Mouse (Mus musculus) erythroblast, embryonic 14.5 days (primary cell): Measurements from ENCODE around the gene Fmc1. TPM values are rescaled to one million over a fixed set of nuclear protein-coding genes. Genes with fewer than 3 reads are reported as not detected.
A peak's percentile ranks its signal among the peaks of the same experiment; 100 is the strongest.
"Not testable (repeated sequence)": the region's sequence is repeated elsewhere in the genome, so short reads cannot be mapped to it uniquely, and the experiment has no call there.

Experiments used
- H3K27me3 ChIP-seq: 2 replicates; pipeline ENCODE4 v1.6.1; 2012; ENCODE audit warnings: inconsistent platforms; ENCODE audit not compliant: control insufficient read depth
- H3K36me3 ChIP-seq: 2 replicates; pipeline ENCODE4 v1.6.1; 2012; ENCODE audit warnings: mild to moderate bottlenecking, inconsistent platforms; ENCODE audit not compliant: control insufficient read depth
- H3K4me1 ChIP-seq: 2 replicates; pipeline ENCODE4 v1.6.1; 2012; ENCODE audit warnings: inconsistent platforms; ENCODE audit not compliant: control insufficient read depth
- H3K4me3 ChIP-seq: replicated peaks from 2 replicates; pipeline ENCODE3; 2012; ENCODE audit warnings: moderate library complexity, mild to moderate bottlenecking, inconsistent platforms
- H3K9me3 ChIP-seq: 2 replicates; pipeline ENCODE4 v1.6.1; 2012; ENCODE audit warnings: low read length, inconsistent platforms, mixed read lengths; ENCODE audit not compliant: control insufficient read depth
- GATA1 ChIP-seq: IDR thresholded peaks from 2 replicates; pipeline ENCODE4 v1.6.1; 2012; ENCODE audit warnings: low read length, inconsistent platforms, mixed read lengths
- TAL1 ChIP-seq: IDR thresholded peaks from 3 replicates; pipeline ENCODE4 v1.6.1; 2012; ENCODE audit warnings: low read length, inconsistent platforms, mixed read lengths
- polyA plus RNA-seq: library from polyadenylated mRNA; stranded (reverse); fragments of >175 nt; gene quantifications from 2 replicates; pipeline ENCODE4 v1.2.3, GENCODE M21; 2012

Gene Fmc1
- polyA plus RNA-seq, 1 experiment: 18.4 TPM

DNA sequence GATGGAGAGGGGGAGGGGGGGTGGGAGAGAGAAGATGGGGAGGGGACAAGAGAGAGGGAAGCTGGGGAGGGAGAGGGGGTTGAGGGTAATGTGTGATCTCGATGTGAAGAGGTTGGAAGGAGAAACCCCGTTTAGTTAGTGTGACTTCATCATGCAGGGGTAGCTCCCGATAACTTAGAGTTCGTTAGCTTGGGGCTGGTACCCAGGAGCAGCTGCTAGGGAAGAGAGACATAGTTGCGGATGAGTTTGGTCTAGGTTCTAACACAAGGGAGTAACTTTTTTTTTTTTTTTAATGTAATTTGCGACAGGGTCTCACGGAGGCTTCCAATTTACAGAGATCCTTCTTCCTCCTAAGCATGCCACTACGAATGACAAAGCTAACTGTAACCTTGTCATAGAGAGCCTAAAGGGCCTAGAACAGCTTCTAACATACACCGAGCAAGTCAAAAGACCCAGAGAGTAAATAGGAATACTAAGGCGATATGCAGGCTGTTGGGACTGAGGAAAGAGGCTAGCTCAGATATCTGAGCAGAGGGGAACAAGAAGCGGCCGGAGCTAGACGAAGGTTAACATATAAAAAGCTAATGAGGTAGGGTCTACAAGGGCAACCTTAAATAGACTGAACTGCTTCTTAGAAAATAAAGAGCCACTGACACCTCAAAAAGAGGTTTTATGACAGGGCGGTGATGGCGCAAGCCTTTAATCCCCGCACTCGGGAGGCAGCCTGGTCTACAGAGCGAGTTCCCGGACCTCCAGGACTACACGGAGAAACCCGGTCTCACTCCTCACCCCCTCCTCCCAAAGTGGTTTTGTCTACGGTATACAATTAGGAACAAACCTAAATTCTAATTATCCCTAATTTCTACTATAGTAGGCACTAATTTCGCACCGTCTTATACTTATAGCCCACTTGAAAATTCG lies 542 bp upstream of the Fmc1 start:
- no peak for TF ChIP-seq GATA1
- no peak for TF ChIP-seq TAL1
- no peaks in the 10 kb centered on the region for H3K27me3 ChIP-seq

DNA sequence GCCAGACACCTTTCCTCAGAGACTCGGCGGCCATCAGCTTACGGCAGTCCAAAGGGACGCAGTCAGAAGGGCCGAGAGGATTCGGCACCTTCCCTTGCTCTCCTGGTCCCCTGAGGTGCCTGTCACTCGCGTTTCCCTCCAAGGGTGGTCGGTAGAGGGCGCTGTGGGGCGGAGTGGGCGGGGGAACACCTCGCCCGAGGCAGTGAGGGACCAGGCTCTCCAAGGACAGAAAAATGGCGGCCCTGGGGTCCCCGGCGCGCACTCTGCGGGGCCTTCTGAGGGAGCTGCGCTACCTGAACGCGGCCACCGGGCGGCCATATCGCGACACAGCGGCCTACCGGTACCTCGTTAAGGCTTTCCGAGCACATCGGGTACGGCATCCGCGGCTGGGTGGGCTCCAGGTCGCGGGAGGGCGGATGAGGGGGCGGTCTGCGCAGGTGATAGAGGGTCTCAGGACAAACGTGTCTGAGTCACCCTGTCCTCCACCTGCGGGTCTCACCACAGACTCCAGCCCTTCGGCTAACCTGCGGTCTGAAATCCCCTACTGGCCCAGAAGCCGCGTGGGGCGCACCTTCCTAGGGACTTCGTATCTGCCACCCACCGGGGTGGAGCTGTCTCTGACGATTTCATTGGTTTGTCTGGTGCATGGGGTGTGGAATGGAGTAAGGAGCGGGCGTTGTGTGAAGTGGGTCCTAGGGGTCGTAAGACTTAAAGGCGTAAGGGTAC lies 1.5 kb downstream of the Fmc1 start:
- H3K4me3 ChIP-seq: peak overlapping the region; percentile 70
- H3K9me3 ChIP-seq: no peaks in the 10 kb centered on the region
- TF ChIP-seq TAL1 (no peak), GATA1 (no peak)
- no peaks in the 10 kb centered on the region for H3K27me3 ChIP-seq
- H3K36me3 ChIP-seq: peaks cover 8% of the 10 kb centered on the region
- peaks cover 35% of the 10 kb centered on the region for H3K4me1 ChIP-seq

More for the DNA sequence above, 542 bp upstream of the Fmc1 start:
- H3K4me1 ChIP-seq: peaks cover 35% of the 10 kb centered on the region
- H3K9me3 ChIP-seq: no peaks in the 10 kb centered on the region
- no peaks in the 10 kb centered on the region for H3K36me3 ChIP-seq
- H3K4me3 ChIP-seq: peak overlapping the region; percentile 70

DNA sequence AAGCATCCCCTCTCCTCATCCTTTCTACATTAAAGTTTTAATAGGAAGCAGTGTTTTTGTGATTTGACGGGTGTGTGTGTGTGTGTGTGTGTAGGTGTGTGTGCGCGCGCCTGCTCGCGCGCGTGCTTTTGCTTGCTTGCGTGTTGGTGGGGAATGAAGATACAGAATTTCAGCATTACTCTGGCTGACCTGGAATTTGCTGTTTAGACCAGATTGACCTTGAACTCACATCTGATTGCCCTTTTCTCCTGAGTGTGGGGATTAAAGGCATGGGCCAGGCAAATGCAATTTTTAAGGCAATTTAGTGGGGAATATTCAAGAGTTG lies 2.0 kb downstream of the Fmc1 start:
- peaks cover 13% of the 10 kb centered on the region for H3K36me3 ChIP-seq
- H3K9me3 ChIP-seq: no peaks in the 10 kb centered on the region
- TF ChIP-seq GATA1 (no peak), TAL1 (no peak)
- peaks cover 35% of the 10 kb centered on the region for H3K4me1 ChIP-seq
- peak overlapping the region; percentile 70 for H3K4me3 ChIP-seq
- H3K27me3 ChIP-seq: no peaks in the 10 kb centered on the region

- TF ChIP-seq TAL1 (no peak), GATA1 (no peak)
- Histone ChIP-seq H3K4me3 (peak overlapping the region; percentile 70), H3K4me1 (peaks cover 35% of the 10 kb centered on the region), H3K27me3 (no peaks in the 10 kb centered on the region), H3K9me3 (no peaks in the 10 kb centered on the region), H3K36me3 (peaks cover 13% of the 10 kb centered on the region)
Observed at GRCm38 (mm10) chr6:38535788-38536187, 2.5 kb downstream of the Fmc1 start.

DNA sequence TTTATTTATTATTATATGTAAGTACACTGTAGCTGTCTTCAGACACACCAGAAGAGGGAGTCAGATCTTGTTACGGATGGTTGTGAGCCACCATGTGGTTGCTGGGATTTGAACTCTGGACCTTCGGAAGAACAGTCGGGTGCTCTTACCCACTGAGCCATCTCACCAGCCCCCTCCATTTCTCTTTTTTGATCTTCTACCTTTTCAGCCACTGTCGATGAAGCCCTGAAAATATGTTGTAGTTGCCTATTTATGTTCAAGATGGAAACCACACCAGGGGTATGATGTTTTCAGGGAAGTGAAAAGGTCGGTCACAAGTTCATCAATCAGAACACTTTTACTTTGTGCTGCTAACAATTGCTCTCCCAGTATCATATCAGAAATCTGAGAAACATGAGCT lies 10.8 kb downstream of the Fmc1 start:
- H3K9me3 ChIP-seq, H3K27me3 ChIP-seq, H3K4me1 ChIP-seq, H3K4me3 ChIP-seq: not testable (repeated sequence)
- peaks cover 14% of the 10 kb centered on the region for H3K36me3 ChIP-seq

DNA sequence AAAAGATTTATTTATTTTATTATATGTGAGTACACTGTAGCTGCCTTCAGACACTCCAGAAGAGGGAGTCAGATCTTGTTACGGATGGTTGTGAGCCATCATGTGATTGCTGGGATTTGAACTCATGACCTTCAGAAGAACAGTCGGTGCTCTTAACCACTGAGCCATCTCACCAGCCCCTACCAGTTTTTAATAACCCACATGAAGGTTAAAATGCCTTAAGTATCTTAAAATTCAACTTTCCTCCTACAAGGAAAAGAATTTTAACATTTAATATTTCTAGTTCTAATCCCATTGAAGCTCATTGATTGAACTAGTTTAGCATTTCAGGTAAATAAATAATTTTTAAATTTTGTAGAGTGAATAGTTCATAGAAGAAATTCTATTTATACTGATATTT lies 13.7 kb downstream of the Fmc1 start:
- not testable (repeated sequence) for H3K36me3 ChIP-seq, H3K4me3 ChIP-seq, H3K27me3 ChIP-seq, H3K9me3 ChIP-seq
- H3K4me1 ChIP-seq: peaks cover 20% of the 10 kb centered on the region

- no peak for TF ChIP-seq GATA1
- no peak for TF ChIP-seq TAL1
- no peak overlapping the region for H3K4me3 ChIP-seq
- no peaks in the 10 kb centered on the region for H3K9me3 ChIP-seq
- no peaks in the 10 kb centered on the region for H3K27me3 ChIP-seq
- H3K36me3 ChIP-seq: peaks cover 2% of the 10 kb centered on the region
- peaks cover 20% of the 10 kb centered on the region for H3K4me1 ChIP-seq
Observed at GRCm38 (mm10) chr6:38547707-38548106, 14.4 kb downstream of the Fmc1 start.

DNA sequence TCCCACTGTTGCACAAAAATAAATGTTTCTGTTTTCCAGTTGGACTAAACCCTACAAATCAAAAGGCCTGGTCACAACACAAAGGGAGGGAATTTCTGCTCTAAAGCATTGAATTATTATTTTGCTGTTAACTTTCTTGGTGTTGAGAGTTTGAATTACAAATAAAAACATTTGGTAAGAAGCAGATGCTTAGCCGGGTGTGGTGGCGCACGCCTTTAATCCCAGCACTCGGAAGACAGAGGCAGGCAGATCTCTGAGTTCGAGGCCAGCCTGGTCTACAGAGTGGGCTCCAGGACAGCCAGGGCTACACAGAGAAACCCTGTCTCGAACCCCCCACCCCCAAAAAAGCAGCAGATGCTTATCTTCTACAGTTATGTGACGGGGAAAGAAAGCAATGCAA lies 15.3 kb downstream of the Fmc1 start:
- H3K9me3 ChIP-seq, H3K27me3 ChIP-seq, H3K4me3 ChIP-seq, H3K36me3 ChIP-seq: not testable (repeated sequence)
- H3K4me1 ChIP-seq: peaks cover 24% of the 10 kb centered on the region

- H3K9me3 ChIP-seq, H3K27me3 ChIP-seq: not testable (repeated sequence)
- peaks cover 37% of the 10 kb centered on the region for H3K4me1 ChIP-seq
- H3K36me3 ChIP-seq: peaks cover 20% of the 10 kb centered on the region
- H3K4me3 ChIP-seq: peak overlapping the region; percentile 78
Observed at GRCm38 (mm10) chr6:38549840-38550239, 16.5 kb downstream of the Fmc1 start.
